Mouse (Mus musculus) right cerebral cortex, postnatal 4 days (tissue): Measurements from ENCODE around the gene Pou2f2.
"Not testable (repeated sequence)": the region's sequence is repeated elsewhere in the genome, so short reads cannot be mapped to it uniquely, and the experiment has no call there.

Experiments used
- DNase-seq: peaks from one replicate; pipeline ENCODE4 v3.0.0-alpha.2; 2022

Gene Pou2f2

DNA sequence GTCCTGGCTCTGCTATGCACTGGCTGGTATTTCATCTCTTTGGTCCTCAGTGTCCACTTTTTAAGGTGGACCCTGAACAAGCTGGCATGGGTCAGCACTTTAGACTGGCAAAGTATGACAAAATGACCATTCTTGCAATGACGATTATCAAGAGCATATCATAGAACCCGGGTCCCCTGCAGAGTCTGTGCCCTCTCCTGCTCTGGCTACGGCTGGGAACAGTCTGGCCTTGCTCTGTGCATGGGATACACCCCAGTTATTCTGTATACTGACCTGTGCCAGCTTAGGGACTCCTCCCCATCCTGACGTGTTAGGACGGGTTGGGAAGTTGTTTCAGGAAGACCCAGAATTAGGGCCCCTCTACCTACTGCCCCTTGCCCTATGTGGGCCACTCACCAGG, 121.6 kb downstream of the Pou2f2 start:
- no peak for DNase-seq

DNA sequence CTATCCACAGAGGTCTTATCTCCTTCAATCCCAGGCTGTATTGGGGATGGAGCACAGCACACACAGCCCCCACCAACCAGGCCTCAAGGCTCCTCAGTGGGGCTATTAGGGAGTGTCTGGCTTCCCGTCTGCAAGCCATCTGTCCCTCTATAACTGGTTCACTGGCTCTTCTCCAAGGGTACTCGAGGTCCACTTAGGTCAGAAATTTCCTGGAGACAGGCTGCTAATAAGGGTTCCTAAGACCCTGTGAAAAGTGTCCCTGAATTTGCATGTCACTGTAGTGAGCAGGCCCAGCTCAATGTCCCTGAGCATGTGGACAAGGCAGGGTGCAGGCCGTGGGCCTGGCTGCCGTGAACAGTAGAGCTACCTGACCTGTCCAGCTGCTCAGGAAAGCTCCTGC, 122.6 kb downstream of the Pou2f2 start:
- DNase-seq: no peak

DNA sequence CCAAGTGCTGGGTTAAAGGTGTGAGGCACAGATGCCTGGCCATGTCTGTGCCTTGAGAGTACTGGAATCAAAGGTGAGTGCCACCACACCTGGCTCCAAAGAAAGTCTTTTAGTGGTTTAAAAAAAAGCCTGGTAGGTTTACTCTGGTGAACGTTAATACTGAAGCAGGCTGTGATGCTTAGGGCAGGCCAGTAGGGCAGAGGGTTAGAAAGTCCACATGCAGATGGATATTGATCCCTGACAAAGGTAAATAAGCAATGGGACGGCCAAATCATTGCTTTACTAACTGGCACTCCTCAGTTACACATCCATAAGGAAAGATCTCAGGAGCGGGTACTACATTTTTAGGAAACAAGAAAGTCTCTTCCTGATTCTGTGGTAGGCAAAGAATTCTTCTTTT, 126.9 kb downstream of the Pou2f2 start:
- DNase-seq: no peak

DNA sequence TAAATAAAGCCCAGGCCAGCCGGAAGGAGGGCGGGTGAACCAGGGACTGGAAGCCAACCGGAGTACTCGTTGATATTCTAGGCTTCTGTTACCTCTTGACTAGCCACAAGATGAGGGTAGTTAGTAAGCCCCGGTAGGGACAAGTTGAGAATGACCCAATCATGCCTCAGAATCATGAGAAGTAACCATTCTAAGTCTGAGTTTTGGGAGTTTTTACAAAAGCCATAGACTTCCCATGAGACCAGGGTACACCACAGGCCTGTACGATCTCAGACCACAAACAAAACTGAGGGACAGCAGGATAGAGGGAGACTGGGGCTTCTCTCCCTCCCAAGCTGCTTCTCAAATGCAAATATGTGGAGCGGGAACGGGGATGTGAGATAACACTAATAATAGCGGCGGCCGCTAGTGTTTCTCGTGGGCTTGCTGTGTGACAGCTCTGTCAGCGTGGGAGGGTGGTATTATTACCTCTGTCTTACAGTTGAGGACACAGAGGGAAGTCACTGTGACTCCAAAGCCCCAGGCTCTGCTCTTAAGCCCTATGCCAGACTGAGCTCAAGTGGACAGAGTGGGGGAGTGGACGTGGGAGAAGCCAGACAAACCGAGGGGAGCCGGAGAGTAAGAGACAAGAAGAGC, 130.1 kb downstream of the Pou2f2 start:
- no peak for DNase-seq

DNA sequence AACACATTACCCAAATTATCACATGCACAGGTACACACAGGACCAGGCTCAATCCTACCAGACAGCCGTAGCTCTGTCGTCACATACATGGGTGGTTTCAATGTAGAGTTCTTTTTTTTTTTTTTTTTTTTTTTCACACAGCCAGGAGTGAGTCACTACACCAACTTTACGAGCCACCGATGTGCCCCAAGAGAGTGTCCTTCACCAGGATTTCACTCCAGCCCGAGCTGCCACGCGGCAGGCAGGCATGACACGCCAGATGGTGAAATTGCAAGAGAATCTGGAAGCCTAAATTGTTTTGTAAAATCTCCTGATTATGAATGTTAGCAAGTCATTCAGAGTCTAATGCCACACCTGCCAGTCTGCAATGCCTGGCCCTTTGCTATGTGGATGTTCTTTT, 132.2 kb downstream of the Pou2f2 start:
- no peak for DNase-seq

DNA sequence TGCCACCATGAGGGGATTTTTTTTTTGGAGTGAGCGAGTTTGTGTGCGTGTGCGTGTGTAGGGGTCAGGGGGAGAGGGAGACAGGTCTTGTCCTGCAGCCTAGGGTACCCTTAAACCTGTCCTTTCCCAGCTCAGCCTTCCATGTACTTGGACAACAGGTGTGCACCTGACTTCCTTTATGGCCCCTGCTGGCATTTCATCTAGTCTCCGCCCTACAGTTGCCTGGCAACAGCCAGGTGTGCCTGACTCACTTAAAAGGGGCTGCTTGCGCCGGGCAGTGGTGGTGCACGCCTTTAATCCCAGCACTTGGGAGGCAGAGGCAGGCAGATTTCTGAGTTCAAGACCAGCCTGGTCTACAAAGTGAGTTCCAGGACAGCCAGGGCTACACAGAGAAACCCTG, 134.9 kb downstream of the Pou2f2 start:
- not testable (repeated sequence) for DNase-seq

DNA sequence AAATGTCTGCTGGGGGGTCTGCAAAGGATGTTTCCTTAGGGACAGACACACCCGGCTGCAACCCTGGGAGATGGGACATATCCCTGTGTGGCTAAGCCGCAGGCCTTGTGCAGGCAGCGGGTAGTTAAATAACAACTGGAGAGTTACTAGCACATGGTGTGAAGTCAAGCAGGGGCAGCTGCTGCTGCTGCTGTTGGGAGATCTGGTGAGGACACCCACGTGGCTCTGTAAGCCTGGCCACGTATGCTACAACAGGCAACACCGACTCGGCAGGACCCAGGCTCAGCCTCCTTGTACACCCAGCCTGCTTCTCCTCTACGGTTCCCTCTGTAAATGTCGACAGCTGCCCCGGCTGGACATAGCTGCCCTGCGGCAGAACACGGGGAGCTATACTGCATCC, 137.6 kb downstream of the Pou2f2 start:
- no peak for DNase-seq
